Mouse (Mus musculus) hindlimb bud, embryonic 11.5 days (tissue): ENCODE data around the gene Chd3.
"Not testable (repeated sequence)": the region's sequence is repeated elsewhere in the genome, so short reads cannot be mapped to it uniquely, and the experiment has no call there.

Experiments used
- DNase-seq: peaks from one replicate; pipeline ENCODE4 v3.0.0-alpha.2; 2012; ENCODE audit warnings: low read depth, low spot score; ENCODE audit errors: extremely low spot score

Gene Chd3

DNA sequence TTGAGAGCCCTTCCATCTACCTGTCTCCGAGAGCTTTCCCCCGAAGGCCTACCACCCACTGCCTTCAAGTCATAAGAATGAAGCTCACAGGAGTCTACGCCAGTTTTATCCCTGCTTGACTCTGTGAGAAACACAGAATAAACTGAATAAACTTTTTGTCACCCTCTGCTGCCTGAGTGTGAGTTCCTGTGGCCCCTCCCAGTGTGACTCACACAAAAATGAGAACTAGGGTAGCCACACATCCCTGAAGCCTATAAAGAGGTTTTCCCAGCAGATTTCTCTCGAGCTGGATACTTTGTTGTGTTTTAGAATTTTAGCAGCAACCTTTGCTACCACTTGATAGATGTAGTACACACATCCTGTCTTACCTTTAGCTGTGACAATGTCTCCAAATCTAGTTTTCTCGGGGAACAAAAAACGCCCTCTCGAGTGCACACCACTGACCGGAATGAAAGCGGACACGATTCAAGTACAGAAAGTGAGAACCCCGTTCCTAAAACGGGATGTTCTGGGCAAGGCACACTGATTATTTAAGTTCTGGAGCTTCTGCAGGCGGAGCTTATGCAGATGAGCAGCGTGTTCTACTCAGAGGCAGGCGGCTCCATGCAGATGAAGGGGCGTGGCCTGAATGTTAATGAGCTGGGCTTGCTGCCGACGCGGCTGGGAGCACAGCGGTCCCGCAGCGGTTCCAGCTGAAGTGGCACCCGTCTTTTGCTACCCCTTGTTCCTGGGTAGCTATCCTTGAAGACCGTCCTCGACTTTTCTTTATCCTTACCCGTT, 43.4 kb downstream of the Chd3 start, which contains the start of gene Kcnab3:
Gene Kcnab3, plus strand, starts transcription at position 631 of the 780 bp plus-strand sequence.
- no peak for DNase-seq

DNA sequence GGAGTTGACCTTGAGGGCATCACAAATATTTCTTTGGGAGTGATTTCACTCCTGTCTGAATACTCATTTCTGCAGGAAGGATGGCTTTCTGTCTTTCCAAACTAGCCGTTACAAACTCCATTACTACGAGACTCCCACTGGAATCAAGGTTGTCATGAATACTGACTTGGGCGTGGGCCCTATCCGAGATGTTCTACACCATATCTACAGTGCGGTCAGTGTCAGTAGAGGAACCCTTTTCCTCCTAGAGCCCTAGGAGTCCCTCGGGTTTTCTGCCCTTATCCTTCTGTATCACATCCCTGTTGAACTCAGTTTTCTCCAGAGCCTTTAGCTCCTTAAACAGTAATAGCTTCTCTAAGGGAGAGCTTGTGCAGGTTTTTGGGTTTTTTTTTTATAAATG, 44.5 kb downstream of the Chd3 start:
- DNase-seq, result no peak

GRCm38 (mm10) chr11:69323667-69324111, 45.5 kb downstream of the Chd3 start, which contains the start of the genes Cntrob and Trappc1:
Gene Cntrob, minus strand, starts transcription at chr11:69323775.
Gene Trappc1, plus strand, starts transcription at chr11:69323980.
- DNase-seq, result peak; percentile 89

- no peak for DNase-seq
Observed at GRCm38 (mm10) chr11:69322693-69323471, 46.3 kb downstream of the Chd3 start.

DNA sequence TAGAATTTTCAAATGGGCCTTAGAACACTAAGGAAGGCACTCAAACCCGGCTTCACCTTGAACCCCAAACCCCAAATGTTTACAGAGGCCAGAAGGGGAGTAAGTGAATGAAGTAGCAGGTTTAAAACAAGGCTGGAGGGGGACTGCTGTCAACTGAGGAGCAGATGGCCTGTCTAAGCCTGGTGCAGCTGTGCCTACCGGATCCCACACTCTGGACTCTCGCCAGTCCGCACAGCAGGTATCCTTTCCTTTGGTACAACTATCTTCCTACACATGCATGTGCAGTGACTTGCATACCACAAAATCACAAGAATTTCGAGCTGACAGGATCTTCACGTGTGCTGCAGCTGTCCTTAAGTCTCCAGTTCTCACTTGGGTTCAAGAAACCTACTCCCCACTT, 47.2 kb downstream of the Chd3 start:
- no peak for DNase-seq

DNA sequence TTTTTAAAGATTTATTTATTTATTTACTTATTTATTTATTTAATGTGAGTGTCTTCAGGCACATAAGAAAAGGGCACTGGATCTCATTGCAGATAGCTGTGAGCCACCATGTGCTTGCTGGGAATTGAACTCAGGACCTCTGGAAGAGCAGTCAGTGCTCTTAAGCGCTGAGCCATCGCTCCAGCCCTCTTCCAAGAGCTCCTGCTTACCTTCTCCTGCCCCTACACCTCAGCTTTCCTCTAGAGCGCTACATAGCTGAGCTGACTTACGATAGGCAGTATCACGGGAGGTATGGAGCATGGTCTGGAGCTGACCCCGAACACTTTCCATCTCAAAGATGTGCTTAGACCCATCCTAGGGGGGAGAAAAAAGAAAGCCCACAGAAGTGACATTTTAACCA, 47.6 kb downstream of the Chd3 start:
- DNase-seq, result no peak

DNA sequence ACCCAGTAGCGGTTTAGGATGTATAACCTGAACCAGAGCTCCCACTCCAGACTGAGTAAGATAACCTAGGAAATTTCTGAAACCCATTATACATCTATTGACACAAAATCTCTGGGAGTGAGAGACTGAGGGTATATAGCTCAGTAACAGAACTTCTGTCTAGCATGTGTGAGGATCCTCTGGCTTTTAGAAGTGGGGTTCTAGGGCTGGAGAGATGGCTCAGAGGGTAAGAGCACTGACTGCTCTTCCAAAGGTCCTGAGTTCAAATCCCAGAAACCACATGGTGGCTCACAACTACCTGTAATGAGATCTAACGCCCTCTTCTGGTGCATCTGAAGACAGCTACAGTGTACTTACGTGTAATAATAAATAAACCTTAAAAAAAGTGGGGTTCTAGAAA, 51.2 kb downstream of the Chd3 start:
- not testable (repeated sequence) for DNase-seq

- DNase-seq, result no peak
Observed at GRCm38 (mm10) chr11:69316361-69316760, 52.8 kb downstream of the Chd3 start.

DNA sequence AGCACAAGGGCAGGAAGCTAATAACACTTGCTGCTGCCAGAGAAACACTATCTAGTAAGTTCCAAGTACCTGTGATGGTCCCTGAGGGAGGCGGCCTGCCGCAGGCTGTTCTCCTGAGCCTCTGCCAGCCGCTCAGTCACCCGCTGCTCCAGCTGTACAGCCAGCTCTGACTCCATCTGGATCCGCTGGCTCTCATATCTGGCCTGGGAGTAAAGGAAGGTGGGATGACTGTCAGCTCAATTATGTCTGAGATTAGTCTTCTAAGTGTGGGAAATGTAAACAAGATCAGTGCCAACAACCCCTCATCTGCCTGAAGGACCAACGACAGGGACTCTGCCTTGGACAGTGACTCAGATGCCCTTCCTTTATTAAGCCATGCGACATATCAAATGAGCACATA, 57.9 kb downstream of the Chd3 start:
- no peak for DNase-seq

DNA sequence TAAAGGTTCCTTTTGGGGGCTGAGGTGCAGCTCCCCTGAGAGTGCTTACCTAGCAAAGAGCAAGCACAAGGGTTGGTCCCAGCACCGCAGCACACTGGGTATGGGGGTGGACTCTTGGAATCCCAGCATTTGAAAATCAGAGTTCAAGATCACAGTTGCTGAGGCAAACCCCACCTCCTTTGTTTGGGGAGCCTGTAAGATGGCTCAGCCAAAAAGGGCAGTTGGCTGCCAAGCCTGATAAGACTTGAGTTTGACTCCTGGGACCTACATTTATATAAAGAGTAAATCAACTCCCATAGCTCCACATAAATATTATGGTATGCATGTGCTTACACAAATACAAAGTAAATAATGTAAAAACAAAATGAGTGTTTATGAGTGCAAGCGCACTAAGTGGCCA, 63.2 kb downstream of the Chd3 start:
- DNase-seq, result no peak

- no peak for DNase-seq
Observed at GRCm38 (mm10) chr11:69305291-69305690, 63.9 kb downstream of the Chd3 start.

- DNase-seq, result no peak
Observed at GRCm38 (mm10) chr11:69302817-69303216, 66.4 kb downstream of the Chd3 start.

- no peak for DNase-seq
Observed at GRCm38 (mm10) chr11:69298231-69298630, 71.0 kb downstream of the Chd3 start.

DNA sequence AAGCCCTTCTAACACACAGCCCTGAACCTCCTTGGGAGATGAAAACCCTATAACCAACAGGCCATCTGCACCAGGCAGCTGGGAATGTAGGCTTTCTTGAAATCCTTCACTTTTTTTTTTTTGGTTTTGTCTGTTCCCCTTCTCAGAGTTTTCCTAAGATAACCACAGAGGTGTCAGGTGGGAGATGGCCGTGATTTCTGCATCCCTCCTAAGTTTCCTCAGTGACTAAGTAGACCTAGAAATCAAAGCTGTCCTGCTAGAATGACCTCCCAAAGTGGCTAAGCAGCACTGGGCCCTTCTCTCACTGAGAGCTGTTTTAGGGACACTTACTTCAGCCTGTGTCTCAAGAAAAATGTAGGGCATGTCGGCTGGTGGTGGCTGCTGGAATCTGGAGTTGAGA, 71.4 kb downstream of the Chd3 start:
- no peak for DNase-seq

GRCm38 (mm10) chr11:69295286-69295685, 73.9 kb downstream of the Chd3 start:
- no peak for DNase-seq
